Mouse (Mus musculus) myocyte (in vitro differentiated cells): ENCODE measurements at regions not wholly inside any gene's neighbourhood (a gene's known extent, or its start where the extent isn't known, plus 50 kb on each side); places are given as distances from the start of the nearest gene placed in this dataset.

Source experiments
- H3K27me3 ChIP-seq: one replicate; pipeline ENCODE4 v1.6.1; 2011; ENCODE audit not compliant: control insufficient read depth, insufficient read depth, insufficient read length
- H3K36me3 ChIP-seq: one replicate; pipeline ENCODE4 v1.6.1; 2011; ENCODE audit not compliant: control insufficient read depth, insufficient read depth
- H3K4me2 ChIP-seq: one replicate; pipeline ENCODE4 v1.6.1; 2011; ENCODE audit warnings: low read depth, control low read depth
- H3K4me3 ChIP-seq: one replicate; pipeline ENCODE4 v1.5.1; 2011; ENCODE audit warnings: mild to moderate bottlenecking, control low read depth, moderate library complexity
- H3K79me2 ChIP-seq: one replicate; pipeline ENCODE4 v1.6.1; 2011; ENCODE audit not compliant: control insufficient read depth, insufficient read depth
- H3ac ChIP-seq: one replicate; pipeline ENCODE4 v1.6.1; 2011; ENCODE audit not compliant: control insufficient read depth, insufficient read length
- CEBPB ChIP-seq: IDR thresholded peaks from 2 replicates; pipeline ENCODE4 v1.6.1; 2011; ENCODE audit warnings: mild to moderate bottlenecking, moderate library complexity; ENCODE audit not compliant: poor library complexity, insufficient read depth, severe bottlenecking
- E2F4 ChIP-seq: IDR thresholded peaks from one replicate; pipeline ENCODE4 v1.6.1; 2011; ENCODE audit warnings: mild to moderate bottlenecking, control low read depth, moderate library complexity; ENCODE audit not compliant: insufficient read depth
- MAX ChIP-seq: IDR thresholded peaks from one replicate; pipeline ENCODE4 v1.6.1; 2011; ENCODE audit warnings: low read depth, mild to moderate bottlenecking, control low read depth
- MYOD1 ChIP-seq, 3 experiments: IDR thresholded peaks; one replicate each; pipeline ENCODE4 v1.6.1; 2011; ENCODE audit warnings: control low read depth in 2 of 3, low read depth in 2 of 3, mild to moderate bottlenecking in 2 of 3, moderate library complexity in 1 of 3; ENCODE audit not compliant: insufficient read length in 2 of 3, control insufficient read depth in 1 of 3
- MYOG ChIP-seq, 3 experiments: IDR thresholded peaks; one replicate each; pipeline ENCODE4 v1.6.1; 2011; ENCODE audit warnings: control low read depth in 2 of 3, low read depth in 2 of 3, mild to moderate bottlenecking in 2 of 3; ENCODE audit not compliant: insufficient read length in 2 of 3, control insufficient read depth in 1 of 3, insufficient read depth in 1 of 3
- POLR2A ChIP-seq: IDR thresholded peaks from one replicate; pipeline ENCODE4 v1.6.1; 2011; ENCODE audit warnings: low read depth, mild to moderate bottlenecking, control low read depth, moderate library complexity; ENCODE audit not compliant: insufficient read length
- POLR2AphosphoS2 ChIP-seq: IDR thresholded peaks from one replicate; pipeline ENCODE4 v1.6.1; 2011; ENCODE audit warnings: low read depth, control low read depth; ENCODE audit not compliant: insufficient read length
- REST ChIP-seq: IDR thresholded peaks from one replicate; pipeline ENCODE4 v1.6.1; 2011; ENCODE audit warnings: mild to moderate bottlenecking, control low read depth, moderate library complexity; ENCODE audit not compliant: insufficient read depth, insufficient read length
- SRF ChIP-seq: IDR thresholded peaks from one replicate; pipeline ENCODE4 v1.6.1; 2011; ENCODE audit warnings: low read depth; ENCODE audit not compliant: control insufficient read depth, insufficient read length
- TCF12 ChIP-seq: IDR thresholded peaks from one replicate; pipeline ENCODE4 v1.6.1; 2011; ENCODE audit warnings: mild to moderate bottlenecking, control low read depth; ENCODE audit not compliant: poor library complexity, insufficient read depth, severe bottlenecking
- TCF3 ChIP-seq: IDR thresholded peaks from one replicate; pipeline ENCODE4 v1.6.1; 2011; ENCODE audit warnings: low read depth, control low read depth; ENCODE audit not compliant: insufficient read length
- USF1 ChIP-seq: IDR thresholded peaks from one replicate; pipeline ENCODE4 v1.6.1; 2011; ENCODE audit warnings: low read depth, mild to moderate bottlenecking, control low read depth, moderate library complexity

- no peaks in the 10 kb centered on the region for H3K79me2 ChIP-seq
- TF ChIP-seq TCF12, result no peak
- TF ChIP-seq POLR2A, result no peak
- TF ChIP-seq E2F4, result no peak
- no peak for TF ChIP-seq REST
- TF ChIP-seq MYOG (IDR thresholded peaks at IDR 0.05; ENCODE audit: control insufficient read depth in 1 of 3, insufficient read depth in 1 of 3, insufficient read length in 2 of 3, low read depth in 2 of 3), result no peak
- TF ChIP-seq SRF, result no peak
- TF ChIP-seq USF1, result no peak
- no peak for TF ChIP-seq MAX
- no peak for TF ChIP-seq MYOD1 (IDR thresholded peaks at IDR 0.05; ENCODE audit: control insufficient read depth in 1 of 3, insufficient read length in 2 of 3, low read depth in 2 of 3)
- TF ChIP-seq TCF3, result no peak
These were observed 1056.6 kb upstream of the Slit2 start for GRCm38 (mm10) chr5:46926324-46926723.

GRCm38 (mm10) chr5:46901909-46902308, 1044.5 kb upstream of the Lcorl start:
- Histone ChIP-seq H3K4me3 (no peak overlapping the region), H3ac (no peak overlapping the region), H3K36me3 (no peaks in the 10 kb centered on the region), H3K27me3 (no peaks in the 10 kb centered on the region), H3K4me2 (no peak overlapping the region), H3K79me2 (no peaks in the 10 kb centered on the region)
- TF ChIP-seq SRF (no peak), MAX (no peak), POLR2AphosphoS2 (no peak)

More at GRCm38 (mm10) chr5:46926324-46926723, 1056.6 kb upstream of the Slit2 start:
- no peaks in the 10 kb centered on the region for H3K36me3 ChIP-seq
- H3K27me3 ChIP-seq, result no peaks in the 10 kb centered on the region
- H3K4me3 ChIP-seq, result no peak overlapping the region
- H3K4me2 ChIP-seq, result no peak overlapping the region
- no peak overlapping the region for H3ac ChIP-seq

GRCm38 (mm10) chr5:46894037-46894436, 1036.6 kb upstream of the Lcorl start:
- Histone ChIP-seq H3K79me2 (no peaks in the 10 kb centered on the region), H3K4me2 (no peak overlapping the region), H3K36me3 (no peaks in the 10 kb centered on the region), H3ac (no peak overlapping the region), H3K4me3 (no peak overlapping the region), H3K27me3 (no peaks in the 10 kb centered on the region)
- no peak for TF ChIP-seq MYOD1 (IDR thresholded peaks at IDR 0.05; ENCODE audit: control insufficient read depth in 1 of 3, insufficient read length in 2 of 3, low read depth in 2 of 3)
- no peak for TF ChIP-seq E2F4
- TF ChIP-seq MYOG (IDR thresholded peaks at IDR 0.05; ENCODE audit: control insufficient read depth in 1 of 3, insufficient read depth in 1 of 3, insufficient read length in 2 of 3, low read depth in 2 of 3), result no peak
- no peak for TF ChIP-seq SRF
- no peak for TF ChIP-seq POLR2A
- no peak for TF ChIP-seq REST
- no peak for TF ChIP-seq CEBPB
- TF ChIP-seq USF1, result no peak
- TF ChIP-seq MAX, result no peak
- no peak for TF ChIP-seq TCF3
- TF ChIP-seq POLR2AphosphoS2, result no peak

- Histone ChIP-seq H3K27me3 (no peaks in the 10 kb centered on the region), H3ac (no peak overlapping the region), H3K4me2 (no peak overlapping the region), H3K79me2 (no peaks in the 10 kb centered on the region), H3K4me3 (no peak overlapping the region), H3K36me3 (no peaks in the 10 kb centered on the region)
- TF ChIP-seq SRF, result no peak
- TF ChIP-seq E2F4, result no peak
- no peak for TF ChIP-seq TCF12
- TF ChIP-seq REST, result no peak
- TF ChIP-seq CEBPB, result no peak
- TF ChIP-seq POLR2A, result no peak
These were observed 1026.5 kb upstream of the Lcorl start for GRCm38 (mm10) chr5:46883956-46884355.

GRCm38 (mm10) chr5:46856837-46857236, 999.4 kb upstream of the Lcorl start:
- Histone ChIP-seq H3K79me2 (no peaks in the 10 kb centered on the region), H3K36me3 (no peaks in the 10 kb centered on the region), H3K4me3 (no peak overlapping the region), H3ac (no peak overlapping the region), H3K4me2 (no peak overlapping the region), H3K27me3 (no peaks in the 10 kb centered on the region)
- no peak for TF ChIP-seq USF1
- no peak for TF ChIP-seq REST
- no peak for TF ChIP-seq MAX
- TF ChIP-seq MYOD1 (IDR thresholded peaks at IDR 0.05; ENCODE audit: control insufficient read depth in 1 of 3, insufficient read length in 2 of 3, low read depth in 2 of 3), result no peak
- TF ChIP-seq TCF3, result no peak
- TF ChIP-seq E2F4, result no peak
- TF ChIP-seq SRF, result no peak
- no peak for TF ChIP-seq MYOG (IDR thresholded peaks at IDR 0.05; ENCODE audit: control insufficient read depth in 1 of 3, insufficient read depth in 1 of 3, insufficient read length in 2 of 3, low read depth in 2 of 3)
- TF ChIP-seq POLR2A, result no peak
- TF ChIP-seq POLR2AphosphoS2, result no peak
- TF ChIP-seq CEBPB, result no peak
- no peak for TF ChIP-seq TCF12
